Mouse (Mus musculus) embryonic facial prominence, embryonic 10.5 days (tissue): ENCODE measurements at regions not wholly inside any gene's neighbourhood (a gene's known extent, or its start where the extent isn't known, plus 50 kb on each side); places are given as distances from the start of the nearest gene placed in this dataset.

Source experiments
- DNase-seq: peaks from one replicate; pipeline ENCODE4 v3.0.0-alpha.2; 2017; ENCODE audit warnings: low spot score
- H3K27ac ChIP-seq: fragments of 300-500 bp; sonication (generic); replicated peaks from 2 replicates; pipeline ENCODE4 v1.5.1; 2016; ENCODE audit warnings: mild to moderate bottlenecking
- H3K27me3 ChIP-seq: fragments of 300-500 bp; sonication (generic); replicated peaks from 2 replicates; pipeline ENCODE4 v1.6.1; 2016; ENCODE audit warnings: low read depth, mild to moderate bottlenecking; ENCODE audit not compliant: poor library complexity, severe bottlenecking
- H3K36me3 ChIP-seq: fragments of 300-500 bp; sonication (generic); replicated peaks from 2 replicates; pipeline ENCODE4 v1.6.1; 2016; ENCODE audit warnings: mild to moderate bottlenecking, moderate library complexity
- H3K4me1 ChIP-seq: fragments of 300-500 bp; sonication (generic); 2 replicates; pipeline ENCODE4 v1.6.1; 2016
- H3K4me3 ChIP-seq: fragments of 300-500 bp; sonication (generic); 2 replicates; pipeline ENCODE4 v1.5.1; 2016; ENCODE audit warnings: mild to moderate bottlenecking, moderate library complexity
- H3K9me3 ChIP-seq: fragments of 300-500 bp; sonication (generic); 2 replicates; pipeline ENCODE4 v1.6.1; 2016; ENCODE audit warnings: mild to moderate bottlenecking
- WGBS: fragments of 180-500 bp; shearing (Covaris S2); methylation state at CpG from one replicate; pipeline ENCODE4 v1.1.7; 2016; 5-methylcytosine and 5-hydroxymethylcytosine counted together

DNA sequence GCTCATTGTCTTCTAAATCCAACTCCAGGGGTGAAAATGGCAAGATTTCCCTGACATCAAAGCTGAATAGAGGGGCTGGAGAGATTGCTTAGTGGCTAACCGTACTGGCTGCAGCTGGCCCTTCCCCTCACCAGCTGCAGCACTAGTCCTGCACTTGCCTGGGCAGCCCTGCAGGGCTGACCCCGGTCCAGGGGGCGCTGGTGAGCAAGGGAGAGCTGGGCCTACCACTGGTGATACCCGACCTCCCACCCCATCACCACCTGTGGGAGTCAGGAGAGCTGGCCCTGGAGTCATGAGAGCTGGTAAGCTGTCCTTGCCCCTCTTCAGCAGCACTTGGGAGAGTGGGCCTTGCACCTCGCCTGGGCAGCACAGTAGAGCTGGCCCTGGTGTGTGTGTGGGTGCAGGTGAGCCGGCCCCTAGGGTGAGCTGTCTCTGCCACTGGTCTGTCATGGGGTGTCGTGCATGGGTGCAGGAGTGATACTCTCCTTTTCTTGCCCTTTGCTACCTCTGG lies 1141.0 kb upstream of the Gulo start:
- no peaks in the 10 kb centered on the region for H3K9me3 ChIP-seq
- H3K36me3 ChIP-seq = no peaks in the 10 kb centered on the region
- no peaks in the 10 kb centered on the region for H3K27me3 ChIP-seq
- no peak overlapping the region for H3K4me3 ChIP-seq
- no peak overlapping the region for H3K27ac ChIP-seq
- peaks cover 3% of the 10 kb centered on the region for H3K4me1 ChIP-seq
- WGBS = 48% methylated on average over 7 of the region's 7 CpGs
- peak; percentile 41 for DNase-seq

DNA sequence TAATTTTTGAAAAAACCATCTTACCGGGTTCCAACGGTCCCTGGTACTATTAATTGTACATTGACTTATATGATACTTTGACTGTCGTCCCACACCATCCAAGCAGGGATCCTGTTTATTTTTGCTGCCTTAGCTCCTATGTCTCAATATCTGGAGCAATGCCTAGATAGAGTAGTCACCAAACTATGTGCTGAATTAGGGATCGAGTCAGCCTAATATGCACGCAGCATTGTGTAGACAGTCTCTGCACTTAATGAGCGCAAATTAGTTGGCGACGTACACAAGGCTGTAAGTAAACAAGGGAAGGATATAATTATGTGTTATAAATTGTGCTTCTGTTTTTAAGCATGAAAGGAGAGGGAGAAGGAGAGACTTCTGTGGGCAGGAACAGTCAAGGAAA lies 1140.1 kb upstream of the Gulo start:
- peaks cover 3% of the 10 kb centered on the region for H3K4me1 ChIP-seq
- H3K36me3 ChIP-seq = no peaks in the 10 kb centered on the region
- DNase-seq = no peak
- 85% methylated on average over 8 of the region's 8 CpGs for WGBS
- H3K9me3 ChIP-seq = no peaks in the 10 kb centered on the region
- H3K27ac ChIP-seq = no peak overlapping the region
- no peak overlapping the region for H3K4me3 ChIP-seq
- no peaks in the 10 kb centered on the region; the same call in 1 of the 2 replicates for H3K27me3 ChIP-seq

DNA sequence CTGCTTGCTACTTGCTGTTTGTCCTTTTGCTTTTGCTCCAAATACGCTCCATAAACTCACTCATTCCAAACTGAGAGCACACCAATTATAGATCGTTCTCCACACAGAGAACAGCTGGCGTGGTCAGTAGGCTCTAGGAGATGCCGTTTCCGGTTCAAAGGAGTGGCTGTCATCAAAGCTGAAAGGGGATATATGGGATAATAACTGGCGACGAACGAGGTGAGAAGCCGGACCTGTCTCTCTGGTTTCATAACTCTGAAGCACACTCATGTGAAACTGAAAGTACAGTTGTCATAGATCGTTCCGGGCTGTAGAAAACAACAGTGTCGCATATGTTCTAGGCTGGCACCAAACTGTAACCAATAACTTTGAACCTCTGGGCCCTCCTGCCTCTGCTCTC lies 1137.6 kb upstream of the Gulo start:
- Histone ChIP-seq H3K36me3 (no peaks in the 10 kb centered on the region), H3K4me1 (peaks cover 18% of the 10 kb centered on the region), H3K27me3 (peaks cover 17% of the 10 kb centered on the region; the same call in 1 of the 2 replicates), H3K27ac (no peak overlapping the region), H3K9me3 (no peaks in the 10 kb centered on the region), H3K4me3 (no peak overlapping the region)
- WGBS = 92% methylated on average over 12 of the region's 12 CpGs
- DNase-seq = no peak

DNA sequence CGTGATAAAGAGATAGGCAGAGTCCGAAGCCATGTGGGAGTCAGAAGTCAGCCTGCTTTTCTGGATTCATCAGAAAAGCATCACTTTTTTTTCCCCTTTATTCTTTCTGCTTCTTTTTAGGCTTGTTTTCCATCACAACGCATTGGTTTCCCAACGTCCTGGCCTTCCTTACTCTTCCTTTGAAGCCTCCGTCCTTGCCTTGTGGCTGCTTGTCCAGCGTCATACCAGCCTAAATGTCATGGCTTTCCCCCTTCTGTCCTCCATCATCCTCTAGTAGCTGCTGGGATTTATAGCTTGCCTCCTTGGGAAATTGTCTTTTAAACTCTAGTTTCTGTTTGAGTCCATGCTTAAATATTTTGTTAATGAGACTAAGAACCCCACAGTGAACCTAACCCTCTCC lies 1136.0 kb upstream of the Gulo start:
- no peak for DNase-seq
- H3K9me3 ChIP-seq = no peaks in the 10 kb centered on the region
- WGBS = 92% methylated on average over 6 of the region's 6 CpGs

DNA sequence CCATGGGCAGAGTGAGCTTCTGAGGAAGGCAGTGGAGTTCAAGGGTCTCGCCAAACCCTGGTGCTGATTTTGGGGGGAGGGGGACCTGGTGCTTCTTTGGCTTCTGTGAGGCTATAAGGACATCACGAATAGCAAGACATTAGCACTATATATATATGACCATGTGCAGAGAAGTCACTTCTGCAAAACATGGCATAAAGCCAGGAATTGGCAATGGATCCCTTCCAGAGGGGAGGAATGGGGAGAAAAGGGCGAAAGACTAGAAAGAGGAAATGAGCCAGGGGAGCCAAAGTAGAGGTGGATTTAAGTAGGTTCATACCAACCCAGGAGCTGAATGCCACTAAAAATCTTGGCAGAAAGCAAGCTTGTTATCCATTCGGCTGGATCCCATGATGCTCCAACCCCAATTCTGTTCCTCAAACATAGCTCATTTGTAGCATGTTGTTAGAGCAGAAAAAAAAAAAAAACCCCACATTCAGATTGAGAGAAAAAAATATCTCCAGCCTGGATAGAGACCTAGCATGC lies 1135.5 kb upstream of the Gulo start:
- peaks cover 17% of the 10 kb centered on the region; the same call in 1 of the 2 replicates for H3K27me3 ChIP-seq
- no peaks in the 10 kb centered on the region for H3K9me3 ChIP-seq
- no peak overlapping the region for H3K27ac ChIP-seq
- no peak for DNase-seq
- no peak overlapping the region for H3K4me3 ChIP-seq
- H3K36me3 ChIP-seq = no peaks in the 10 kb centered on the region
- H3K4me1 ChIP-seq = peaks cover 26% of the 10 kb centered on the region
- WGBS = 87% methylated on average over 4 of the region's 4 CpGs

More for the DNA sequence above, 1136.0 kb upstream of the Gulo start:
- Histone ChIP-seq H3K27me3 (peaks cover 17% of the 10 kb centered on the region; the same call in 1 of the 2 replicates), H3K4me3 (no peak overlapping the region), H3K4me1 (peaks cover 21% of the 10 kb centered on the region), H3K27ac (no peak overlapping the region), H3K36me3 (no peaks in the 10 kb centered on the region)

DNA sequence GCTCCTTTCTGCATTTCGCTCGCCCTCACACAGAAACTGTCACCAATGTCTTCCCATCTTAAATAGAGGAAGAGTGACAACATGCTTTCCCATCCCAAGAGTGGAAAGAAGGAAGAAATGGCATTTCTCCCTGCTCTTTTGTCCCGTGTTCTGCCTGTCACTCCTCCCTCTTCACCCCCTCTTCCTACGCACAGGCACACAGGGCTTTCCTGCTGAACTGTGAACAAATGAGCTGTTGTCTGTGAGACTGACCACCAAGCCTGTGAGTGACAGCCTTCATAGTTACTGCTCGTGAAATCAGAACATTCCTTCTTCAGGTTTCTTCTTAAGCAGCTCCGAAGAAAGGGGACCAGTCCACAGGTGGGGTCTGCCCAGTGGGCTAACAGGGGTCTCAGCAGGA lies 1134.8 kb upstream of the Gulo start:
- WGBS = 46% methylated on average over 6 of the region's 6 CpGs
- no peaks in the 10 kb centered on the region for H3K36me3 ChIP-seq

DNA sequence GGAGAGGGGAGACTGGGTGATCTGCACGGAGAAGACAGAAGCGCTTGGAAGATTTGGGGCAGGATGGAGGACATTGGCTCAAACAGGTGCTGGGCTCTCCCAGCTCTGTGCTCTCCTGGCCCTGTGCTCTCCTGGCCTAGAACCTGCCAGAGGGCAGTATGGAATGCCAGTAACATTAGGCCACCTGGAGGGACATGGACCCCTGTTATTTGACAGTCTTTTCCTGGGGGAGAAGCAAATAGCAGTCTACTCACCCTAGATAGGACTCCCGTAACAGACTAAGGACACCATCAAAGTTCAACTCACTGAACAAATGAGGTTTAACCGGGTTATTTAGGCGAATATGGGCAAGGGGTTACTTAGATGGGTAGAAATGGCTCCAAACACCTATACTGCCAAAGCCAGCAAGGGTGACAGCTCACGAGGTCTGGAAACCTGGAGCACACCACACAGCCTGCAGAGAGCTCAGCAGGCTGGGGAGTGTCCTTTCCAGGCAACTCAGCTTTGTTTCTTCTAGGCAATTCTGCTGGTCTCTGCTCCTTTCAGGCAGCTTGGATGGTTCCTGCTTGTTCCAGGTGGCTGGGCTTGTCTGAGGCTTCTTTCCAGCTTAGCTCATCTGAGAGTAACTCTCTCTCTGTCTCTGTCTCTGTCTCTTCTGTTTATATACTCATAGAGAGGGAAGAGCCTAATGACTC lies 1133.7 kb upstream of the Gulo start:
- 87% methylated on average over 6 of the region's 6 CpGs for WGBS
- no peaks in the 10 kb centered on the region for H3K36me3 ChIP-seq

More for the DNA sequence above, 1134.8 kb upstream of the Gulo start:
- DNase-seq = no peak
- Histone ChIP-seq H3K27me3 (peaks cover 17% of the 10 kb centered on the region; the same call in 1 of the 2 replicates), H3K4me1 (peaks cover 26% of the 10 kb centered on the region), H3K4me3 (no peak overlapping the region), H3K9me3 (no peaks in the 10 kb centered on the region), H3K27ac (no peak overlapping the region)

DNA sequence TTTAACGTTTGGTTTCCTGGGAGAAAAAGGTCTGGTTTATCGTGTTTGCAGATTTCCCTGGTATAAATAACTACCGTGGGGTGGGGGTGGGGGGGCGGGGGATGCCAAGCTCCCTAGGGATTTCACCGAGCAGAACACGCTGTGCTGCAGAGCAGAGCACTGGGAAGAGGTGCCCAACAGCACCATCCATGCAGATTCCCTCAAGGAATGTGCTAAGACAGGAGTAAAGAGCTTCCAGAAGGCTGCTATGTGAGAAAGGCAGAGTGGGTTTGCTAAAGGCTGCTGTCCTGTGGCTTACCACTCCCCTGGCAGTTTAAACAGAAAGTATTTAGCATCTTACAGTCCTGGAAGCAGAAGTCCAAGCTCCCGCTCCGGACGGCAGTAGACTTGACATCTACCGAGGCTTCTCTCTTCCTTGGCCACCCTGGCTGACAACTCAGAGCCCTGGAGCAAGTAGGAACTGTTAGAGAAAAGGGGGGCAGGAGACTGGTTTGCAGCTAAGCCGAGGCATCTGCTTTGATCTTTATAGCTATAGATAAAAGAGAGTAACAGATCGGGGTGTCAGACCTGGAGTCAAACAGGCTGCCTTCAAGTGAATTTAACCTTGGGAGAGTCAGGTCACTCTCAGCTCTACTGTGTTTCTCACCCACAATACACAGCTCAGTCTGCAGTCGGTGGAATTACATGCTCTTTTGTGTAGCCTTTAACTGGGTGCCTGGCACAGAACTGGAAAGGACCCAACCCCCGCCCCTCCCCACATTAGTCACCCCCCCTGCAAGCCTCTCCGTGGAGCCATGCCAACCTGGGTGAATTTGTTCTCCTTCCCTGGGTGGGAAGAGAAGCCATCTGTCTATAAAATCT lies 1132.8 kb upstream of the Gulo start:
- H3K4me1 ChIP-seq = peaks cover 26% of the 10 kb centered on the region
- peaks cover 17% of the 10 kb centered on the region; the same call in 1 of the 2 replicates for H3K27me3 ChIP-seq
- no peaks in the 10 kb centered on the region for H3K9me3 ChIP-seq
- 52% methylated on average over 15 of the region's 15 CpGs for WGBS
- no peak overlapping the region for H3K27ac ChIP-seq
- no peak overlapping the region for H3K4me3 ChIP-seq
- no peak for DNase-seq
- H3K36me3 ChIP-seq = no peaks in the 10 kb centered on the region

More for the DNA sequence above, 1133.7 kb upstream of the Gulo start:
- Histone ChIP-seq H3K27me3 (peaks cover 17% of the 10 kb centered on the region; the same call in 1 of the 2 replicates), H3K4me3 (no peak overlapping the region), H3K27ac (no peak overlapping the region), H3K9me3 (no peaks in the 10 kb centered on the region), H3K4me1 (peaks cover 26% of the 10 kb centered on the region)
- DNase-seq = no peak

DNA sequence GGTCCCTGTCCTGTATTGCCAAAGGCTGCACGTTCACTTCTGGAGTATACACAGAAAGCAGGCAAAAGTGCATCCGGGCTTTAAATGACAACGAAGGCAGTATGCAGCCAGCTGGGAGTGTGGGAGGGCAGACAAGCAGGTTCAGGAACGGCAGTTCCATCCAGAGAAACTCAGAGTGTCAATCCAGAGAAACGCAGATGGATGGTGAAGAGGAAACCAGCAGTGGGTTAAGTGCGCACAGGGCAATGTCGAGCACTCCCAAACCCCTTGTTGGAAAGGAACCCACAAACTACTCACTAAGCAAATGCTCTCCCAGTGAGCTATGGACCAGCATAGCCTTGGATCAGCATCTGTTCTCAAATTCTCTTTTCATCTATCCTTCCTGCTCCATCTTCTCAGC lies 1132.1 kb upstream of the Gulo start:
- H3K36me3 ChIP-seq = no peaks in the 10 kb centered on the region
- H3K4me3 ChIP-seq = no peak overlapping the region
- no peak for DNase-seq
- WGBS = 79% methylated on average over 7 of the region's 7 CpGs
- H3K27ac ChIP-seq = no peak overlapping the region
- peaks cover 30% of the 10 kb centered on the region for H3K4me1 ChIP-seq
- H3K9me3 ChIP-seq = no peaks in the 10 kb centered on the region
- H3K27me3 ChIP-seq = peaks cover 17% of the 10 kb centered on the region; the same call in 1 of the 2 replicates

DNA sequence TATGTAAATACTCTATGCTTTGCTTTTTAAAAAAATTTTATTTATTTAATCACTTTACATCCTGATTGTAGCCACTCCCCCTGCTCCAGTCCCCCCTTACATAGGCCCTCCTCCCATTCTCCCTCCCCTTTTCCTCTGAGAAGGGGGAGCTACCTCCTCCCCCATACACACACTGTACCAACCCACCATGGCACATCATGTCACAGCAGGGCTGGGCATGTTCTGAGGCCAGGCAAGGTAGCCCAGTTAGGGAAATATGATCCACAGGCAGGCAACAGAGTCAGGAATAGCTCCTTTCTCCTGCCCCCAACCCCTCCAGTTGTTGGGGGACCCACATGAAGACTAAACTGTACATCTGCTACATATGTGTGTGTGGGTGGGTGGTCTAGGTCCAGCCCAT lies 1130.7 kb upstream of the Gulo start:
- no peak overlapping the region for H3K4me3 ChIP-seq
- peaks cover 45% of the 10 kb centered on the region for H3K4me1 ChIP-seq
- DNase-seq = no peak
- H3K27ac ChIP-seq = no peak overlapping the region
- H3K9me3 ChIP-seq = no peaks in the 10 kb centered on the region
- H3K36me3 ChIP-seq = no peaks in the 10 kb centered on the region
- H3K27me3 ChIP-seq = peaks cover 17% of the 10 kb centered on the region; the same call in 1 of the 2 replicates

DNA sequence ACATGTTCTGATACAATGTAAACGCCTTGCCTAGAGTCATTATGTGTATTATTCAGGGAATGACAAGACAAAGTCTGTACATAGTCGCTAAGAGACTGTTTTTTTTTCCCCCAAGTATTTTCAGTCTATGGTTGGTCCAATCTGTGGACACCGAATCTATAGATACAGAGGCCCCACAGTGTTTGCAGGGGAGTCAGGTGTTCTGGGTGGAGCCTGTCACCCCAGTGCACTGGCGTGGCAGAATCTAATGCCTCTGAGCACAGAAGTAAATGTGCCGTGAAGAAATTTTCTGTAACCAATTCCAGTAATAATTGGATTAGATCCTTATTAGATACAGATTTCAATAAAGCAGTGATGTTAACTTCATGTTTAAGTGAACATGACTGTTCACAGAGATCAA lies 1130.1 kb upstream of the Gulo start:
- Histone ChIP-seq H3K27ac (no peak overlapping the region), H3K4me3 (no peak overlapping the region), H3K4me1 (peaks cover 46% of the 10 kb centered on the region), H3K27me3 (peaks cover 17% of the 10 kb centered on the region; the same call in 1 of the 2 replicates), H3K36me3 (no peaks in the 10 kb centered on the region), H3K9me3 (no peaks in the 10 kb centered on the region)
- no peak for DNase-seq
- 73% methylated on average over 5 of the region's 5 CpGs for WGBS

DNA sequence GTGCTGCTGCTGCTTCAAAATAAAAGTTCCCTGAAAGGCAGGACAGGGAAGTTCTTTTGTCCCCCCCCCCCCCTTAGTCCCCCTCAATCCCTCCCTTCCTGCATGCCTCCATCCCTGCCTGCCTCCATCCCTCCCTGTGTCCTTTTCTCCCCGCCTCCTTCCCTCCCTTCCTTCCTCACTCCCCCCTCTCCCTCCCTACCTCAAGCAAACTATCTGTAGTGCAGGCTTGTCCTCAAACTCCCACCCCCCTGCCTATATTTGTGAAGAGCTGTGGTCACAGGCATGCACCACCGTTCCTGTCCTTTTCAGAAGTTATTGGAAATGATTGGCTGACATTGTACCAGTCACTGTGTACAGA lies 1127.1 kb upstream of the Gulo start:
- no peaks in the 10 kb centered on the region for H3K36me3 ChIP-seq
- WGBS = 42% methylated on average over 2 of the region's 2 CpGs
- DNase-seq = peak; percentile 39
- H3K4me1 ChIP-seq = peaks cover 35% of the 10 kb centered on the region
- H3K4me3 ChIP-seq = no peak overlapping the region
- H3K27ac ChIP-seq = peak overlapping the region; percentile 42; the same call in 1 of the 2 replicates
- H3K9me3 ChIP-seq = no peaks in the 10 kb centered on the region
- peaks cover 9% of the 10 kb centered on the region; the same call in 1 of the 2 replicates for H3K27me3 ChIP-seq
